Mouse (Mus musculus) lung, embryonic 14.5 days (tissue): ENCODE measurements around the gene Slc38a5. TPM values are rescaled to one million over a fixed set of nuclear protein-coding genes. Genes with fewer than 3 reads are reported as not detected.

Source experiments
- ATAC-seq: fragments of 200-750 bp; cut with Nextera tagmentation; 2 replicates; pipeline ENCODE4 v1.8.0; 2017; ENCODE audit warnings: mild to moderate bottlenecking, moderate TSS enrichment, moderate library complexity; ENCODE audit not compliant: insufficient read depth
- DNase-seq: peaks from one replicate; pipeline ENCODE4 v3.0.0-alpha.2; 2015
- H3K27ac ChIP-seq: fragments of 300-500 bp; sonication (generic); 2 replicates; pipeline ENCODE4 v1.5.1; 2014; ENCODE audit warnings: low read depth, mild to moderate bottlenecking, moderate library complexity
- H3K27me3 ChIP-seq: fragments of 300-500 bp; sonication (generic); 2 replicates; pipeline ENCODE4 v1.6.1; 2014; ENCODE audit warnings: low read length, control low read depth; ENCODE audit not compliant: insufficient read depth
- H3K36me3 ChIP-seq: fragments of 300-500 bp; sonication (generic); 2 replicates; pipeline ENCODE4 v1.6.1; 2014; ENCODE audit warnings: control low read depth; ENCODE audit not compliant: insufficient read depth
- H3K4me1 ChIP-seq: fragments of 300-500 bp; sonication (generic); 2 replicates; pipeline ENCODE4 v1.6.1; 2014; ENCODE audit warnings: antibody characterized with exemption, control low read depth; ENCODE audit not compliant: insufficient read depth
- H3K4me2 ChIP-seq: fragments of 300-500 bp; sonication (generic); 2 replicates; pipeline ENCODE4 v1.6.1; 2014; ENCODE audit warnings: mild to moderate bottlenecking
- H3K4me3 ChIP-seq: fragments of 300-500 bp; sonication (generic); 2 replicates; pipeline ENCODE4 v1.5.1; 2014; ENCODE audit warnings: low read depth, low read length
- H3K9ac ChIP-seq: fragments of 300-500 bp; sonication (generic); 2 replicates; pipeline ENCODE4 v1.6.1; 2014
- H3K9me3 ChIP-seq: fragments of 300-500 bp; sonication (generic); 2 replicates; pipeline ENCODE4 v1.6.1; 2016; ENCODE audit warnings: low read depth, low read length, control low read depth
- CTCF ChIP-seq: IDR thresholded peaks from 2 replicates; pipeline ENCODE4 v1.5.1; 2016; ENCODE audit warnings: antibody characterized with exemption, low read depth
- WGBS: fragments of 180-500 bp; shearing (Covaris S2); extraction: QIAGEN DNeasy Blood & Tissue Kit; methylation state at CpG from one replicate; pipeline ENCODE4 v1.1.7; 2014; 5-methylcytosine and 5-hydroxymethylcytosine counted together
- polyA plus RNA-seq: library from polyadenylated mRNA; unstranded; fragments of >200 nt; fragmentation: Nextera tagmentation; extraction: Ambion mirVana; gene quantifications from 2 replicates; pipeline ENCODE4 v1.2.1, GENCODE M21; 2014

Gene Slc38a5
- polyA plus RNA-seq, 1 experiment from 2014 or later = 92.9 TPM

DNA sequence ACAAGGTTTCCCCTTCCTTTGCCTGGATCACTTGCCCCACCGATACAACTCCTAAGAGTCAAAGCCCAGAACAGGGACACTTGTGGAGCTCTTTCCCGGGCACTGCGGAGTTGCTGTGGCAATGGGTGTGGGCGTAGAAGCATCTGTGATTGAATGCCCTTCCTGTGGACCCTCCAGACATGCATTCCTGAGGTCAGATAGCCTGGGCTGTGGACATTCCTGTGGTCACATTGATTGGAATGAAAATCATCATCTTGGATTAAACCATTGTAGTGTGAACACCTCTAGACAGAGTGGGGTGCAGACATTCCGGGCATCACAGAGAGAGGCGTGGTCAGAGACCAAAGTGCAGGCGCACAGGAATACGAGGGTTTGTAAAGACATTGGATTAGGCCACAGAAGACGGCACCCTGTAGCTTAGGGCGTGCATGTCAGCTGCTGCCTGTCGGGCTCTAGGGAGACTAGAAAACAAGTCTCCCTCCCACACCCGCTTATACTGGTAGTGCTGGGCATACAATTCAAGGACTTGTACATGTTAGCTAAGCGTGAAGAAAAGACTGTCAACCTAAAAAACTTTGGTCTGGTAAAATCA, 32.0 kb upstream of the Slc38a5 start:
- 73% methylated on average over 13 of the region's 13 CpGs for WGBS
- Histone ChIP-seq H3K36me3 (0 out of 2 replicates have a peak, but pooled peaks cover 9% of the 10 kb centered on the region), H3K4me3 (no peak overlapping the region), H3K27ac (no peak overlapping the region), H3K27me3 (no peaks in the 10 kb centered on the region), H3K4me1 (no peaks in the 10 kb centered on the region), H3K9ac (no peak overlapping the region), H3K4me2 (no peak overlapping the region), H3K9me3 (no peaks in the 10 kb centered on the region)
- no peak for DNase-seq
- TF ChIP-seq CTCF = no peak
- no peak; the same call in 1 of the 2 replicates for ATAC-seq

DNA sequence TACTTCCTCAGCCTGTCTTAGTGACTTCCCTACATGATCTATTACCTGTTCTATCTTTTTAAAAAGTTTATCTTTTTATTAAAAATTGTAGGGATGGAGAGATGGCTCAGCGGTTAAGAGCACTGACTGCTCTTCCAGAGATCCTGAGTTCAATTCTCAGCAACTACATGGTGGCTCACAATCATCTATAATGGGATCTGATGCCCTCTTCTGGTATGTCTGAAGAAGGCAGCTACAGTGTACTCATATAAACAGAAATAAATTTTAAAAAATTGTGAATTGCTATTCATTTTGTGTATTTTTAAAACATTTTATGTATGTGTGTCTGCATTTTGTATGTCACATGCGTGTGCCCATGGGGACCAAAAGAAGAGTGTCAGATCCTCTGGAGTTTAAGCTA, 23.3 kb upstream of the Slc38a5 start:
- H3K36me3 ChIP-seq = peaks cover 25% of the 10 kb centered on the region; the same call in 1 of the 2 replicates
- 91% methylated on average over 2 of the region's 2 CpGs for WGBS
- no peak for ATAC-seq
- no peaks in the 10 kb centered on the region for H3K9me3 ChIP-seq
- no peak overlapping the region for H3K9ac ChIP-seq
- H3K4me1 ChIP-seq = no peaks in the 10 kb centered on the region
- no peak overlapping the region for H3K4me2 ChIP-seq
- DNase-seq = no peak
- H3K27ac ChIP-seq = no peak overlapping the region
- TF ChIP-seq CTCF = 0 out of 2 replicates have a peak, but pooled peaks have one; percentile 7
- no peak overlapping the region for H3K4me3 ChIP-seq
- no peaks in the 10 kb centered on the region for H3K27me3 ChIP-seq

DNA sequence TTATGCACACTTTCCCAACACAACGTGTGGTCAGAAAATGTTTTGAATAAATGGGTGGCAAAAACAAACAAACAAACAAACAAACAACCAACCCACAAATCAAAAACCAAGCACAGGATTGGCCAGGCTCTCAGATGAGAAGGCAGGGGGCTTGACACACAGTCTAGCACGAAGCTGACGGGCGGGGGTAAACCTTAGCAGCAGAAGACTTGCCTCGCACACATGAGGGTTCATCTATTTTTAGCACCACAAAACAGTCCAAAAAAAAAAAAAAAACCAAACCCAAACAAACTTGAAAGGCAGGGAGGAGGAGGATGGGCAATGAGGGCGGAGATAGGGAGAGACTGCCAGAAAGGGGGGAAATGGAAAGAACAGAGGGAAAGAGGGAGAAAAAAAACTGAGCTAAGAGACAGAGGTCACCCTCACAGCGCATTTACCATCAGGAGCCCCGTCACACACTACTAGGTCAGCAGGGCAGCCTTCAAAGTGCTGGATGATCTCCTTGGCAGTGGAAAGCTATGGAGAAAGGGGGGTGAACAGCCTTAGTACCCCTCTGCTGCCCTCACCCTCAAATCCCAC, 22.3 kb upstream of the Slc38a5 start:
- Histone ChIP-seq H3K4me1 (no peaks in the 10 kb centered on the region), H3K27me3 (no peaks in the 10 kb centered on the region), H3K27ac (no peak overlapping the region), H3K4me3 (no peak overlapping the region), H3K9me3 (no peaks in the 10 kb centered on the region), H3K36me3 (peaks cover 23% of the 10 kb centered on the region; the same call in 1 of the 2 replicates), H3K4me2 (no peak overlapping the region), H3K9ac (no peak overlapping the region)
- no peak for TF ChIP-seq CTCF
- DNase-seq (peak; percentile 63), ATAC-seq (peak; percentile 41; the same call in 1 of the 2 replicates)
- 51% methylated on average over 8 of the region's 8 CpGs for WGBS

DNA sequence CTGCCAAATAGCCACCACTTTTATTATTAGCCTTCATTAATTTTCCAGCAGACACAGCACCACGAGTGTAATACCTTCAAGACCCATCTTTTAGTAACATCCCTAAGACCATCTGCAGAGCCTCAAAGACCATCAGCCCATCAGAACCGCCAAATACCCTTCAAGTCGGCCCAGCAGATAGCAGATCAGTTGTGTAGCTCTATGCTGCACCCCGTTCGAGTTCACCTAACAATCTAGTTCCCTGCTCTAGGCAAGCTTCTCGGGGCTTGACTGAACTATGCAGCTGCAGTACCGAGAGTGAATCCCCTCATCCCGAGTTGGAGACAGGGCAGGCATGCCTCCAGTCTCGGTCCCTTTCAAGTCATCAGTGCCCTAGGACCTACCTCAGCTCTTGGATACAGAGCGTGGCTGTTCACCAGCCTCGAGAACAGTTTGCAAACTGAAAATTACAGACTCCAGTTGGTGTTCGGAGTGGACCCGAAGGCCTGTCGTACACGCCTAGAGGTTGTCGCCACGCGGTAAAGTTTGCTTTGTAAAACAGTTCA, 19.1 kb upstream of the Slc38a5 start:
- Histone ChIP-seq H3K36me3 (peaks cover 5% of the 10 kb centered on the region; the same call in 1 of the 2 replicates), H3K4me3 (peak overlapping the region; percentile 53), H3K9me3 (no peaks in the 10 kb centered on the region), H3K4me1 (no peaks in the 10 kb centered on the region), H3K4me2 (peak overlapping the region; percentile 68), H3K9ac (peak overlapping the region; percentile 64), H3K27ac (no peak overlapping the region), H3K27me3 (no peaks in the 10 kb centered on the region)
- peak; percentile 64; the same call in 1 of the 2 replicates for ATAC-seq
- 10% methylated on average over 18 of the region's 18 CpGs for WGBS
- no peak for DNase-seq
- TF ChIP-seq CTCF = no peak

DNA sequence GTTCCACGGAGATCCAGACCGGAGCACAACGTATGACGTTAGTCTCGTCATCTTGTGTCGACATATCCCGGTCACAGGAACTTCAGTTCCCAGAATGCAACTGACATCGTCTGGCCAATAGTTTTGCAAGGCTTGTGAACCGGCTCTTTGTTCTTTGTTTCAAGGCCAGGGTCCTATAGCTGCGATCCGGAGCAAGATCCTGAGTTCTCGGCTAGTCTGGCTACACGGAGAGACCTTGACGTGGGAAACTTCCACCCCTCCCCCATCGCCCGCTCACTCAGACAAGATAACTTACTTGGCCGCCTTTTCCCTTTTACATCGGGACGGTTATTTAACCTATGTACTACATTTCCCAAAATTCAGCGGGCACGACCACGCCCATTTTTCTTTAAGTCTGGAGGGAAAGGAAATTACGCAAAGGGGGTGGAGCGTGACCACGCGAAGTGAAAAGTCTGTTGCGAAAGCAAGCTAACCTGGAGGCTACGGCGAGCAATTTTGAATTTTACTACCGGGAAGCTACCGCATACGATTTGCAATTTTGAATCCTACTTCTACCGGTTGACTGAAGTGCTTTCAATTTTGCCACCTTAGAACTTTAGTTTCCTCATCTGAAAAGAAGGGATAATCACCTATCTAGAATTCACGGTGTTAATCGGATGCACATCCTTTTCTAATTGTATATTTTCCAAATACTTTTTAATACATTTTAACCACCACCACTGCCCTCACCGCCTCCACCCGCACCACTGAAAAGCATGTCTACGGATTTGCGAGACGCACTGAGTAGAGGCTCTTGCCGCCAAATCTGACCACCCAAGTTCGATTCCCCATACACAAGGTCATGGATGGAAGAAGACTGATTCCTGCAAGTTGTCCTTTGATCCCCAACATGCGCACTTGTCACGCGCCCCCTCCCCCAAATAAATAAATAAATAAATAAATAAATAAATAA, 18.3 kb upstream of the Slc38a5 start, which contains the start of gene Ftsj1:
Gene Ftsj1, minus strand, starts transcription at position 73 of the 952 bp plus-strand sequence.
- Histone ChIP-seq H3K9ac (peak within 1 kb of the TSS; percentile 64), H3K4me3 (peak within 1 kb of the TSS; percentile 53), H3K4me2 (peak within 1 kb of the TSS; percentile 68), H3K27ac (peak within 1 kb of the TSS; percentile 74; the same call in 1 of the 2 replicates), H3K27me3 (no peaks in the 10 kb centered on the region), H3K9me3 (no peaks in the 10 kb centered on the region), H3K4me1 (no peaks in the 10 kb centered on the region), H3K36me3 (no peaks in the 10 kb centered on the region)
- 9% methylated on average over 45 of the region's 45 CpGs for WGBS
- DNase-seq (peak; percentile 96), ATAC-seq (peak; percentile 90)
- TF ChIP-seq CTCF = no peak

DNA sequence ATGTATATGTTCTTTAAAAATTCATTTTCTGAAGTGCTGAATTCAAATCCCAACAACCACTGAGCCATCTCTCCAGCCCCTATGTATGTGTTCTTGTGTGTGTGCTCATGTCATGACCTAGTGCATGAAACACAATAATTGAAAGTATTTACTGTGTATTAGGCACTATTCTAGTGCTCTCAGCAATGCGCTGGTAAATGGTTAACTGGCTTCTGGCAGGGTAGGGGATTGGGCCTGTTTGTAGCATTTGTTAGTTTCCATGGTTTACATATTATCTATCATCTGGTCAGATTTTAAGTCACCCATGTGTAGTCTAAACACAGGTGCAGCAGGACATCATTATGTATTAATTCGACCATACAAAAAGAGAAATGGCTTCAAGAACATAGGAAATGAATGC, 17.2 kb upstream of the Slc38a5 start:
- Histone ChIP-seq H3K27me3 (no peaks in the 10 kb centered on the region), H3K9me3 (no peaks in the 10 kb centered on the region), H3K4me2 (no peak overlapping the region), H3K4me1 (no peaks in the 10 kb centered on the region), H3K27ac (no peak overlapping the region), H3K9ac (no peak overlapping the region), H3K4me3 (no peak overlapping the region), H3K36me3 (no peaks in the 10 kb centered on the region)
- no peak for TF ChIP-seq CTCF
- WGBS = 76% methylated on average over 2 of the region's 2 CpGs
- no peak for DNase-seq
- ATAC-seq = no peak
